Mouse (Mus musculus) urinary bladder, postnatal 14 days (tissue): Measurements from ENCODE around the gene Rbm38.

ENCODE experiments used
- DNase-seq: peaks from one replicate; pipeline ENCODE4 v3.0.0; 2021; ENCODE audit warnings: low spot score

The Rbm38 gene

DNA sequence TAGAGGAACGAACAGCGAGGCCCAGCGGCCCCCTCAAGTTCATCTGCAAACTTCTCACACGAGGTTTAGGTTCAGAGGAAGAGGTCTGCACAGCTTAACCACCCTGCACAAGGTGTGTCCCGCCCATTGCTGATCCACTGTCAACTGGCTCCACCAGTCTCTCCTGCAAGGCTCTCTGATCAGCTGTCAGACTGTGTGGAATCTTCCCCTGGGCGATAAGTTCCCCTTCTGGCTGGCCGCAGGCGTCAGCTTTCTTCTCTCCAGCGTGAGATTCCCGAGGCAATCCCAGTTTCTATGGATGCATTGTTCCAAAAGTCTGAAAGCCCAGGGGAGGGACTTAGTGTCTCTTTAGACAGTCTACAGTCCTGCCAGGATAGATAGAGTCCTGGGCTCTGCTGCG lies 38.0 kb downstream of the Rbm38 start:
- DNase-seq, result no peak

DNA sequence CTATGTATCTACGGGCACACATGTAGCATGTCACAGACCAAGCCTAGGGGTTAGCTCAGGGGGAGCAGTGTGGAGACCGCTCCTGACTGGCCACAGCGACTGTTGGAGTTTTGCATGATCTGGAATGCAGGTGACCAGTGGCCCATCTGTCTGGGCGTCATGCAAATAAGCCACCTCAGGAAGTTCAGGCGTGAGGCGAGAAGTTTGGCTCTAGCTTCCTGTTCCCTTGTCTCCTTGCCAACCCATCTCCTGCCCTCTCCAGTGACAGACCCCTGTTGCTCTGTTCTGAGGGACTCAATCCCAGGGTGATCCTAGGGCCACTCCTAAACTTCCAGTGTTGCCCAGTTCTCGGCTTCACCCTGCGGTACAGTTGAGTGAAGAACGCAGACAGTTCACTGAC lies 40.2 kb downstream of the Rbm38 start:
- DNase-seq, result no peak

GRCm38 (mm10) chr2:173061443-173062351 lies 41.4 kb downstream of the Rbm38 start:
- no peak for DNase-seq

- no peak for DNase-seq
These were observed 42.9 kb downstream of the Rbm38 start for GRCm38 (mm10) chr2:173063219-173063618.

DNA sequence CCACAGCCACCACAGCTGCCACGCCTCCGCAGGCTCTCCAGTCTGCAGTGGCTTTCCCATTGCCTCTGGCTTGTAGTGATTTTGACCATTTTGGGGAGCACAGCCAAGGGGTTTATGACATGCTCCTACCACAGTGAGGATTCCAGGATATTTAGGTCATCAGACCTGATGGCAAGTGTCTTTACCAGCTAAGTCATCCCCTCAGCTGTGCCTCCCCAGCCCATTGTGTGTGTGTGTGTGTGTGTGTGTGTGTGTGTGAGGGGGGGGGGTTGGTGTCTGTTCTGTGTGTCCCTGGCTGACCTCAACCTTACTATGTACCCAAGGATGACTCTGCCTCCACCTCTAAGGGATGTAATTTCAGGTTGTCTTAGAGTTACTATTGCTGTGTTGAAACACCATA lies 44.6 kb downstream of the Rbm38 start:
- no peak for DNase-seq

DNA sequence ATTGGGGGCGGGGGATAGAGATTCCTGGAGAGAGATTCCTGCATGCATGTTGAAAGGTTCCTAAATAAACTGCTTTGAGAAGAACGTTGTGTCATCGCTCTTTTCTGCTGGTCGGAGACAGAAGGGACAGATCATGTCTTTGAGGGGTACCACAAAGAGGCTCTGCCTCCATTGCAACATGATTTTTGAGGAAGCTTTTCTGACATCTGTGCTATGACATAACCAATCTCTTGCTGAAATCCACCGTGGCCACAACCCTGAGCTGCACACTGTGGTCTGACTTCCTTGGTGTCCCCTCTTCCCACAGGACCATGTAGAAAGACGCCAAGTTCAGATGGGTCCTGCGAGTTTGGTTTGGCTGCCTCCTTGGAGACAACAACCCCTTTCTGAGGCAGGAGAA lies 52.6 kb downstream of the Rbm38 start:
- no peak for DNase-seq

DNA sequence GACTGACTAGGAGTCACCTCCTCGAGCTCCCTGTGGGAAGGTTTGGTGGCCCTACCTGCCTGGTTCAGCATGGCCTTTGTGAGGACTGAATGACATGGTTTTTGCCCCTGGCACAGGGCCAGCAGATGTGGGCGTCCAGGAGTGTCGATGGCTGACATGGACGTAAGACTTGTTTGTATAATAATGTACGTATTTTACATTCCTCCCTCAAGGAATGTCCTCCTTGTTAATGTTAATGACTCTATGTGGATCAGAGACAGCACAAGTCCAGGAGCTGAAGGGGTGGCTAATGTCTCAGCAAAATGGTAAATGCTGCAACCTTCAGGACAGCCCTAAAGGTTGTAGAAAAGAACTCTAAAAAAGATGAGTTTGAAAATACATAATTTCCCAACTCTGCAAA lies 53.4 kb downstream of the Rbm38 start:
- DNase-seq, result no peak

DNA sequence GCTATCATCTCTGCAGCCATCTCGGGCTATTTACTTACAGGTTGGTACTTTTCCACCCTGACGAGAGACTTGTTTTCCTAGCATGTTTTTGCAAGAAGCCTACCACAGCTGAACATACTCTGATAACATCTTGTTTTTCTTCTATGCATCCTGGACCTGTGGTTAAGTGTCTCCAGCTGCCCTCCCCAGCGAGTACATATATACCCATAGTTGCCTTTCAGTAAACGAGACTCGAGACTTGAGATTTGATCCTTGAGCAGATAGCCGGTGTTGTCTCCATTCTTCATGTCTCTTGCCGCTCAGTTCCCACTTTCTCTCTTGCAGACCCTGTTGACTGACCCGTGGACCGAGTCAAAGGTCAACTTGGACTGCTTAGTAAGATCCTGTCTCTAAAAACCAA lies 56.6 kb downstream of the Rbm38 start:
- no peak for DNase-seq

DNA sequence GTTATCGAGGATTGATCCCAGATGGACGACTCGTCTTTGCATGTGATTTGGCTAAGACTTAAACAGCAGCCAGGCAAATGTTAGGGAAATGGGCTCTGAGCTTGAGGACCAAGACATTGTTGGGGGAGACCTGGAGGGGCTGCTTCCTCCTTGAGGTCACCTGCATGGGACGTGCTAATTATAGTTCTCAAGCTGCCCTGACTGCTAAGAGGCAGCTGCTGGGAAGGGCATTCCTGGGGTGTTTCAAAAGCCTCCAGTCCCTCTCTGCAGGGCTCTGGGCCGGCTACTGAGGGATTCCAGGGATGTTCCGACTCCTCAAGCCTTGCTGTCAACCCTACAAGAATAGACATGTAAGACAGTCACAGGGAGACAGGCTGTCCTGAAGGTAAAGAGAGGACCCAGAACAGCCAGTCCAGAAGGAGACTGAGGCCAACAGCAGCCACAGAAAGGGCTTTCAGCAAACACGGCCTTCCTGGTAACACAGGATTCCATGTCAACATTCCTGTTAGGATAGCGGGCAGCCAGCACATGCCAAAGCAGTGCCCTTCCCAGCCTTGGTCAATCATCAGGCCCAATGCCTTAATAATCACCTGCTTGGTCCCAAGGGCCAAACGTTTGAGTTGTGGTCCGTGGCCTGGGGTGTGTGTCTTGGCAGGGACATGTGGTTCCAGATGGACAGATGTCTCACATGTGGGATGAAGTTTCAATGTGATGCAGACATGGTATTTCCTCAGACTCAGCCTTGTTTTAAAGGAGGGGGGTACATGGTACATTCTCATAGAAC lies 59.7 kb downstream of the Rbm38 start:
- no peak for DNase-seq

DNA sequence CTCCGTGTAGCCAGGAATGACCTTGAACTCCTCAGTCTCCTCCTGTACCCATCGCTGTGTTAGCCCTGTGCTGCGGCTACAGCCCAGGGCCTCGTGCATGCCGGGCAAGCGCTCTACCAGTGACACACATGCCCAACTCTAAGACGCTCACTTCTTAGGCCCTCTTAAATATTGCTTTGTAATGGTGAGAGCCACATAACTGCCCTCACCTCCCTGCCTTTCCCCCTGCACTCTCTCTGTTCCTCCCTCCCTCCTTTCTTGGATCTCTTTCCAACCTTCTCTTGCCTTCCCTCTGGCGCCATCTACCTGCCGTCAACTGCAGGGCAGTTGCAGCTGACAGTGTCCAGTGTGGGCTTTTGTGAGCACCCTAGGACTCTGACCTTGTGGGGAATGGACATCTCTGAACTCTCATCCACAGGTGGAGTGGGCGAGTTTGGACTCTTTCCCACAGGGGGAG lies 60.5 kb downstream of the Rbm38 start:
- DNase-seq, result peak; percentile 83

GRCm38 (mm10) chr2:173082706-173083105 lies 62.4 kb downstream of the Rbm38 start:
- no peak for DNase-seq

DNA sequence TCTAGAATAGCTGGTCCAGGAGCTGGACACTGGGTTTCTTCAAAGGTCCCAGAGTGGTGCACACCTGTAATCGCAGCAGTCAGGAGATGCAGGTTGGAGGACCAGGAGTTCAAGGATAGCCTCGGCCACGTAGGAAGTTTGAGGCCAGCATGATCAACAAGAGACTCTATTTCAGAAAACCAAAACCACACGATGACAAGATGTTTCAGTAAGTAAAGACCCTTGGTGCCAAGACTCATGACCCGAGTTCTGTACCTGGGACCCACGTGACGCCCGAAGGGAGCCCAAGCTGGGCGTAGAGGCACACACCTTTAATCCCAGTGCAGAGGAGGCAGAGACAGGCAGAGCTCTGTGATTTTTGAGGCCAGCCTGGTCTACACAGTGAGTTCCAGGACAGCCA lies 62.8 kb downstream of the Rbm38 start:
- DNase-seq, result no peak

- no peak for DNase-seq
These were observed 63.6 kb downstream of the Rbm38 start for GRCm38 (mm10) chr2:173083712-173084475.
